Mouse (Mus musculus) left cerebral cortex, adult 2 months (tissue): ENCODE data around the gene Kcnj2. TPM values are rescaled to one million over a fixed set of nuclear protein-coding genes. Genes with fewer than 3 reads are reported as not detected.

Experiments
- DNase-seq, 2 experiments: peaks; one replicate each; pipeline ENCODE4 v3.0.0; 2021 to 2022; ENCODE audit warnings: low spot score in 2 of 2, mixed read lengths in 1 of 2; ENCODE audit errors: extremely low spot score in 1 of 2
- H3K27ac ChIP-seq: fragments of 200-600 bp; 2 replicates; pipeline ENCODE4 v1.8.1; 2022
- H3K4me3 ChIP-seq: fragments of 200-600 bp; 2 replicates; pipeline ENCODE4 v1.8.1; 2022
- CTCF ChIP-seq: fragments of 200-600 bp; IDR thresholded peaks from 2 replicates; pipeline ENCODE4 v1.8.1; 2022; ENCODE audit warnings: antibody characterized with exemption, mild to moderate bottlenecking, moderate library complexity
- intact Hi-C: fragments of 180-260 bp; cut with DNase I; formaldehyde crosslinking; loops from one replicate; pipeline ENCODE4 v1.15.1; 2025
- total RNA-seq, 2 experiments: library from RNA; stranded (reverse); gene quantifications; 2 replicates each; pipeline ENCODE4 v1.2.3; 2021

Gene Kcnj2
- total RNA-seq, 2 experiments from 2014 or later: 18.2 to 19.2 TPM

DNA sequence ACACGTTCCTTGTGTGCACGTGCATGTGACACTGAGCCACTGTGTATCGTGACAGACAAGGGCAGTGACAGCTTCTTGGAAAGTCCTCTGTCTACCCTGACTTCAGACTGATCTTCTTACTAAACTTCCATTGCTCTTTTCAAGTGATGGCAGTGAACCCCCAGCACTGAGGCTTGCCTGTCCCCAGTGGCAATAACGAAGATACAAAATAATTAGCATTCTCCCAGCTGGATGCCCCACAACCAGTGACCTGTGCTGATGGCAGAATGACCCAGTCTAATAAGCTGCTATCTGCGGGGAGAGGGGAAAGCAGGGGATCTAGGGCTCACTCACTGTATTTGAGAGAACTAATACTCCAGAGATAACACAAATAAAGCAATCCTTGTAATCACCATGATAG lies 5.7 kb upstream of the Kcnj2 start:
- DNase-seq: no peak
- Histone ChIP-seq H3K27ac (no peak overlapping the region), H3K4me3 (no peak overlapping the region)
- TF ChIP-seq CTCF: no peak
- intact Hi-C loops: loop anchor here (10.0 kb wide), 1 partner anchor 525 kb away; no protein-coding TSS in a partner anchor

DNA sequence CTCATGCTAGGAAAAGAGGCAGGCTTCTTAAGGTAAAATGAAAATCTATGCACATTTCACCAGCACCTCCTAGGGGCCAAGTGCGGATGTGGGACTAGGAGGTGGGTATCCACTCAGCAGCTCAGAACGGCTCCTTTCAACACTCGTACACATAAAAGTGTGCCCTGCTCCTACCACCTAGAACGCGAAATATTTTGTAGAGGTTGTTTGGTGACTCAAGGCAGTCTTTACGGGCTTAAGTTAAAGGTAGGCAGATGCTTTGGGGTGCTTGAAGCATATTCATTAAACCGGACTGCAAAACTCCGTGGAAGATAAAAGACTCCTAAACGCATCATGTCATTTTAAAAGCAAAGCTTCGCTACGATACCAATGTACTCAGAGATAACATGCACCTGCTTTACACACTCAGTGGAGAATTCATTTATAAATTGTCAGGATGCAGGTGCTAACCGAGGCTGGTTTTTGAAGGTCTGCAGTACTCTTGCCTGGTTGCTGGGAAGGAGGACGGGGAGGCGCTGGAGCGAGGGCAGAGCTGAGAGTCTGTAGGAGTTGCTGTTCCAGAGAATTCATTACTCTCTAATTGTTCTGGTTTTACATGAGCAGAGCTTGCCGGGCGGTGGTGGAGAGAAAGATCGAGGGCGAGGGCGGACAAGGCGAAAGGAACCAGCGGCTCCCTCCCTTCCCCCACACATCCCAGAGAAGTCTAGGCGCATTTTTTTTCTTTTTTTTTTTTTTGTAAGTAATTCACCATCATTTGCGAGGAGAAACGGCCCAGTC lies 1.0 kb upstream of the Kcnj2 start:
- H3K27ac ChIP-seq: peak overlapping the region; percentile 92
- TF ChIP-seq CTCF: peak; percentile 77

DNA sequence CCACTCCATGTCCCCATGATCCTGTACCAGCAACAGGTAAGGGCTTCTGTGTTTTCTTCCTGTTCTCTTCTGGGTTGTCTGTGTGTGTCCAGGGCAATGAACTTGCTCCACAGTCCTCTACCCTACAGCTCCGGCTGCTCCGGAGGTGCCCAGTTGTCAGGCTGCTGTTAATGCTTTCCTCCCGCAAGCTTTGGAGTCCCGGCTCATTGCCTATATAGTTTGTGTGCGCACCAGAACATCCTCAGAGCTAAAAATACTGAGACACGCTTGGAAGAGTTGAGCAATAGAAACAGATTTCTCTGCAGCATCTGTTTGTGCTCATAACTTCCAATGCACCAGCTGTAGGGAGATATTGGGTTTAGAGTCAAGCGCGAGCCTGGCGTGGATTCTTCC lies 331 bp downstream of the Kcnj2 start:
- no peak for TF ChIP-seq CTCF
- intact Hi-C loops: loop anchor here (2.0 to 10.0 kb wide), 4 partner anchors 36 to 531 kb away; no protein-coding TSS in a partner anchor
- H3K27ac ChIP-seq: peak overlapping the region; percentile 84
- no peak for DNase-seq
- H3K4me3 ChIP-seq: peak overlapping the region; percentile 84

More for the DNA sequence above, 1.0 kb upstream of the Kcnj2 start:
- DNase-seq: peak; percentile 40 to 48
- intact Hi-C loops: loop anchor here (2.0 to 10.0 kb wide), 4 partner anchors 37 to 530 kb away; no protein-coding TSS in a partner anchor
- H3K4me3 ChIP-seq: peak overlapping the region; percentile 84

DNA sequence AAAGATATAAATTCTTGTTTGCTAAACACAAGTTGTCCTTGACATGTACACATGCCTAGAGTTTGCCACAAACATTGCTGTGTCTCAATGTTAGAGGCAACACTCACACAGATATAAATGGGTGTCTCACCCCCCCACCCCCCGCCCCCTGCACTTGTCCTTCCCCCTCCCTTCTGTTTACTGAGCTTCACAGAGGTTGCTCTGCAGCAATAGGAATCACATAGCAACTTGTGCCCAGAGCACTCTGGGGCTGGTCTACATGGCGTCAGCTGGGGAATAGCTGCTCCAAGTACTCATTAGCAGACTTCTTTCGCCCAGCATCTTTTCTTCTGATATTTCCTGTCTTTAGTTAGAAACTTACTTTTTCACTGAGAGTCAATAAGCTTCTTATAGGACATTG lies 1.8 kb downstream of the Kcnj2 start:
- Histone ChIP-seq H3K4me3 (peak overlapping the region; percentile 84), H3K27ac (peak overlapping the region; percentile 68; the same call in 1 of the 2 replicates)
- intact Hi-C loops: loop anchor here (2.0 to 10.0 kb wide), 4 partner anchors 35 to 533 kb away; no protein-coding TSS in a partner anchor
- no peak for TF ChIP-seq CTCF
- DNase-seq: no peak

DNA sequence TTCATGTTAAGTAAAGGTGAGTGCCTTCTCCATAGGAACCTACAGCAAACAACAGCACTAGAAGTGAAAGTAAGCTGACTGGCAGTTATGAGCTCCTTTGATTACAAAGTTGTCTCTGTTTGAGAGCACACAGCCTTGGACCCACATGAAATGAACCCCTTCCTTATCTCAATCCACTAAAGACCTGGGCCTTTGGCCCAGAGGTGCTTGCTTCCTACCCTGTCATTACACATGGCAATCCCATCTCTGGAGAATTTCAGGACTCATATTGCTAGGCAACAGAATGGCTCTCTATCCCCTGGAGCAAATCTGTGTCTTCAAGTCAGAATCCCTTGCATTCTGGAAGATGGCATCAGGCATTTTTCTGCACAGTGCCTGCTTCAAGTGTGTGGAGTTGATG lies 4.5 kb downstream of the Kcnj2 start:
- no peak for TF ChIP-seq CTCF
- Histone ChIP-seq H3K27ac (0 out of 2 replicates have a peak overlapping the region, but pooled peaks have one; percentile 8), H3K4me3 (no peak overlapping the region)
- intact Hi-C loops: no loop called here
- DNase-seq: no peak

DNA sequence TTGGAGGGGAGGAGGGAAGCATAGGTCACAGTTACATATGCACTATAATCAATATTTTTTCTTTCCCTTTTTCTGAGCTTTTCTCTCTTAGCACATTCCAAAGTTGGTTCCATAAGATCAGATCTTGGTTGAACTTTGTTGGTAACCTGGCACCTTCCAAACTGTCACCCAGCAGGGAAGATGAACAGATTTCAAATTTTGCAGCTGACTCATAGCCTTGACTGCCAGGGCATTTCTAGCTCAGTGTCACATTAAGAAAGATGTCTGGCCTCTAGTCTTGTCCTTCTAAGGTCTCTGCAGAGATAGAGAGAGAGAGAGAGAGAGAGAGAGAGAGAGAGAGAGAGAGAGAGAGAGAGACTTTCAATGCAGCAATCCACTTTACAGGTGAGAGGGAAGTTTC lies 8.2 kb downstream of the Kcnj2 start:
- Histone ChIP-seq H3K27ac (peak overlapping the region; percentile 33), H3K4me3 (no peak overlapping the region)
- intact Hi-C loops: no loop called here
- no peak for DNase-seq
- no peak for TF ChIP-seq CTCF

DNA sequence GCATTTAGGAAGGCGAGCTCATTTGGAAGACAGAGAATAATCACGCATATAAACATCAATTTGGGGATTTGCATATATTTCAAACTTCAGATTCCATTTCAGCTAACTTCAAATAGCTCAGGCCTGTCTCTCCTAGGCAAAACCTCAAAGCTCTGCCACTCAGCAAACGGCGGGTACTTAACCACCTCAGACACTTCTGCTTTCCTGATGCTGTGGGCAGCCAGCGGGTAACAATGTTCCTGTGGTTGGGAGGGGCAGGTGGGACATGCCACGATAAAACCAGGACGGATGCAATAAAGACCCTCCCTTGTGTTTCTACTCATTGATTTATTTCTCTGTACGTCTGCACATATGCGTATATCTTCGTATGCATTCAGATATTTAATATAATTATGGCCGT lies 12.1 kb downstream of the Kcnj2 start:
- intact Hi-C loops: no loop called here
- no peak for DNase-seq
- Histone ChIP-seq H3K27ac (no peak overlapping the region), H3K4me3 (no peak overlapping the region)
- TF ChIP-seq CTCF: no peak

DNA sequence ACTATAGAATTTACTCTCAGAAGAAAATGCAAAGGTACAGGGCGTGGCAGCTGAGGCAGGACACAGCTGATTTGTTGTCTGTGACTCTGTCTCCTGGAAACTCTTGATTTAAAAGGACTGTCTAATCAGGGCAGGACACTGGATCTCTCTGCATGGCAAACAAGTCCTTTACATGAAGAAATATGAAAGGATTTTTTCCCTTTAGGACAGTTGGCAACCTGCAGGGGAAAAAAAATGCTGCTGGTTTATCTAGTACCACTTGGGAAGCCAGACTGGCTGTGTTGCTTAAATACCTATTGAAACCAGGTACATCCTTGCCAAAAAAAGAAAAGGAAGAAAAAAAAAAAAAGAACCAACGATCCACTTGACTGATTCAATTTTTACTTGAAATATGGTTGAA lies 17.0 kb downstream of the Kcnj2 start:
- intact Hi-C loops: no loop called here
- DNase-seq: no peak

DNA sequence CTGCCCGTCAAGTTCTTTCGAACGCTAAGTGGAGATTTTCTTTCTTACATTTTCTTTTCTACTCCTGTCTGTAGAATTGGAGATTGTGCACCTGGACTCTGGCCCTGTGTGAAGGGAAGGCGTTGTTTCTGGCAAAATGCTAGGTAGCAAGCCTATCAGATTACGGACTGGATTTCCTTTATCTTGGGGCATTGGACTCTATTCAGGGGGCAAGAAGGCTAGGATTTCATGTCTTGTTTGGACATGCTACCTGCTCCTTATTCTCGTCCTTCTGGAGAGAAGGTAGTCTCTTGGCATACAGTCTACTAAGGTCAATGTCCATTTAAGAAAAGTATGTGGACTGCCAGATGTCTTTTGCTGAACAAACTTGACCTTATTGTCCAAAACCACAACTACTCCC lies 21.0 kb downstream of the Kcnj2 start:
- no peak for DNase-seq
- H3K27ac ChIP-seq: no peak overlapping the region
- no peak for TF ChIP-seq CTCF
- no peak overlapping the region for H3K4me3 ChIP-seq
- intact Hi-C loops: no loop called here

More for the DNA sequence above, 17.0 kb downstream of the Kcnj2 start:
- no peak overlapping the region for H3K27ac ChIP-seq
- TF ChIP-seq CTCF: no peak
- no peak overlapping the region for H3K4me3 ChIP-seq

DNA sequence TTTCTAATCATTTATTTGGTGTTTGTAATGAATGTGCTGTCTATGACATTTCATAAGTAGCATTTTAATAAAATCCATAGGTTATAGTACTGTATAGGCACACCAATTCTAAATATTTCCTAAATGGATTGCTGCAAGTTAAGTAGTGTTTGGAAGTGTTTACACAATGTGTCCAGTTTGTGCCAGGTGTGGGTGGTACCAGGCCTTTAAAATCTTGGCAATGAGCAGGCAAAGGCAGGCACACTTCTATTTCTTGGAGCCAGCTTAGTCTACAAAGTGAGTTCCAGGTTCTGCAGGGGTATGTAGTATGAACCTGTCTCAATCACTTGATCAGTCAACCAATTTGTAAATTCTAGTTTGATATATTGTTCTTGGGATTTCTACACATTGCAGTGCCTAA lies 22.3 kb downstream of the Kcnj2 start:
- H3K27ac ChIP-seq: no peak overlapping the region
- H3K4me3 ChIP-seq: no peak overlapping the region
- intact Hi-C loops: no loop called here
- no peak for DNase-seq
- no peak for TF ChIP-seq CTCF

DNA sequence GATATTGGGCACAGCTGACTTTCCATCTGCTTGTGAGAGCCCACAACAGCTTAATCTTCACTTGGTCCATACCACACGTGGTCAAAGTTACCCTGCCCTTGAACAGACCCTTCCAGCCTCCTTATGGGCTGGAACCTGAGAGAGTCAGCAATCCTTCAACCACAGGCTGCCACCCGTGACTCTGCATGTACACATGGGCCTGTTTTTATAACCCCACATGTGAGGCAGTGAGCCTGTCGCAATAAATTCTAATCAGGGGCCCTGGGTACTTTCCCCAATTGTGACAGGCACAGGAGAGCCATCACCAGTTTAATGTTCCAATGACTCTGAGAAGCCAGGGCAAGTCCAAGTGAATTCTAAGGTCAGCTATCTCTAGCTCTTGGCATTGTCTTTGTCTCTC lies 22.8 kb downstream of the Kcnj2 start:
- no peak for TF ChIP-seq CTCF
- H3K4me3 ChIP-seq: no peak overlapping the region
- DNase-seq: no peak
- intact Hi-C loops: no loop called here
- H3K27ac ChIP-seq: no peak overlapping the region

DNA sequence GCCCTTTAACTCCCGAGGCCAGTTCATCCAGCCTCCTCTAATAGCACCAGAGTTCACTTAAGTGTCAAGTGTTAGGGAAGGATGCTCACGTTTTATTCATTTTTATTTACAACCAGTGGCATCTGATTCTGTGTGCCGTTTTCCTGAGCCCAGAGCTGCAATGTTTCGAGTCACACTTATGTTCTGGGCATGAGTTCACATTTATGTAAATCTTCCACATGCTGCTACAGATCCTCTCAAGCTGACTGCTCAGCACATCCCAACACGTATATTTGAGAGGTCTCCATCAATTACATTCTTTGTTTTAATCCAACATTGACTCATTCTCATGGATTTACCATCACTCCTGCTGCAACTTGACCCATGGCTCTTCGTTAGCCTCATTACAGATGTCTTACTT lies 25.2 kb downstream of the Kcnj2 start:
- no peak for TF ChIP-seq CTCF
- DNase-seq: no peak
- intact Hi-C loops: no loop called here
- H3K4me3 ChIP-seq: no peak overlapping the region
- no peak overlapping the region for H3K27ac ChIP-seq

DNA sequence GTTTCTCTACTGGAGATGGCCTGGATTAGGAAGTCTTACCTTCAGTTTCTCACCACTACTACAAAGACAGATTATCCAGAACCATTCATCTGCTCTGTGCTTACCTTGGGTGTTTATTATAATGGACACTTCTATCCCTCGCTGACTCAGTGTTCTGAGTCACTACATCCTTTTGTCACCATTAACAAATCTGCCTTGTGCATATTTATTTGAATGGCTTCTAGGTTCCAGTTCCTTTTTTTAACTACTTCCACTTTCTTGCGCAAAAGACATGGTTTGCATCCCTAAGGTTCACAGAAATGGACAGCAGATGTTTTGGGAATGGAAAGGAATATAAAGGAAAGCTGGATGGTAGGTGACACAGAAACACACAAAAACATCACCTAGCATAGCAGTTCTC lies 27.0 kb downstream of the Kcnj2 start:
- H3K27ac ChIP-seq: no peak overlapping the region
- DNase-seq: no peak
- TF ChIP-seq CTCF: no peak
- H3K4me3 ChIP-seq: no peak overlapping the region
- intact Hi-C loops: no loop called here
